Mouse (Mus musculus) erythroblast, embryonic 14.5 days (primary cell): ENCODE data around the gene Gas2.

Source experiments
- GATA1 ChIP-seq: IDR thresholded peaks from 2 replicates; pipeline ENCODE4 v1.6.1; 2012; ENCODE audit warnings: low read length, inconsistent platforms, mixed read lengths
- TAL1 ChIP-seq: IDR thresholded peaks from 3 replicates; pipeline ENCODE4 v1.6.1; 2012; ENCODE audit warnings: low read length, inconsistent platforms, mixed read lengths

DNA sequence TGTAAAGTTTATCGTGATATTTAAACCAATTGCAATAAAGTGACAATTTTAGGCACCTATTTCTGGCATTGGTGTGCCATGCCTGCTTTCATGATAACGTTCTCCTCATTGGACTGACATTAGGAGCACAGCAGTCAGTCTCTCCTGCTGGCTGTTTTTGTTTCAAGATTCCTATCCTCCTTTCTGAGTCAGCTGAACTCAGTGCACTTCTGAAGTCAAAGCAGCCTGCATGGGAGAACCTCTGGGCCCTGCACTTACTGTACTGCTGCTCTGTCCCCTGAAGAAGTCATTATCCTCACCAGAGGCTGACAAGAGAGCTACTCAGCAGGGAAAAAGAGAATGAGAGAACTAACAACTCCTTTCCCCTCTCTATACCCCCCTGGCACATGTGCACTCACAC is 33.1 kb downstream of the Gas2 start:
- TF ChIP-seq TAL1: no peak
- TF ChIP-seq GATA1: no peak
